Comparison of ENCODE assay signal across 16 mouse cellular contexts in genomic region chr4:120262206-120262605, GRCm38 (mm10). TPM values are rescaled to one million over a fixed set of nuclear protein-coding genes. Genes with fewer than 3 reads are reported as not detected.
DNase-seq lines count a peak whose midpoint lies in the region; ATAC-seq lines count a peak whose summit lies in the region.
"Had no signal": no experiment of that assay in that cellular context is flagged by ENCODE, and none has a peak within 500 bp of the region (broad histone marks: within the 10 kb centered on the region; RNA-seq: fewer than 3 reads in every experiment).

No protein-coding gene starts in this region.

- H3K9ac ChIP-seq in forebrain, embryonic 14.5 days (ENCODE audit: low read length), result peak overlapping the region; percentile 18; the same call in 1 of the 2 replicates
- H3K9ac ChIP-seq: limb, embryonic 15.5 days had no signal

- H3K27me3 ChIP-seq in forebrain, embryonic 14.5 days (replicated peaks; ENCODE audit: control insufficient read depth, insufficient read depth, low read length), result peaks cover 11% of the 10 kb centered on the region; the same call in 1 of the 2 replicates
- H3K27me3 ChIP-seq in limb, embryonic 10.5 days (ENCODE audit: low read depth, poor library complexity, severe bottlenecking), result peaks cover 99% of the 10 kb centered on the region

- ATAC-seq in forebrain, embryonic 14.5 days, result peak; percentile 16

- no peaks in the 10 kb centered on the region; the same call in 1 of the 2 replicates for H3K36me3 ChIP-seq in forebrain, embryonic 14.5 days (ENCODE audit: control insufficient read depth, insufficient read depth, low read length)
- no peaks in the 10 kb centered on the region for H3K36me3 ChIP-seq in limb, embryonic 10.5 days
- H3K36me3 ChIP-seq: heart, embryonic 10.5 days; limb, embryonic 15.5 days had no signal

- WGBS in forebrain, embryonic 14.5 days, result 4% methylated on average over 10 of the region's 10 CpGs
- WGBS in limb, embryonic 10.5 days, result 18% methylated on average over 10 of the region's 10 CpGs

- H3K4me2 ChIP-seq in forebrain, embryonic 14.5 days (ENCODE audit: low read length), result peak overlapping the region; percentile 14; the same call in 1 of the 2 replicates
- H3K4me2 ChIP-seq: limb, embryonic 15.5 days had no signal

- H3K4me3 ChIP-seq in forebrain, embryonic 14.5 days (ENCODE audit: low read depth, low read length), result no peak overlapping the region
- no peak overlapping the region for H3K4me3 ChIP-seq in limb, embryonic 10.5 days
- H3K4me3 ChIP-seq: heart, embryonic 10.5 days; limb, embryonic 15.5 days had no signal

- H3K27ac ChIP-seq in forebrain, embryonic 14.5 days (ENCODE audit: low read depth, low read length), result peak overlapping the region; percentile 86
- H3K27ac ChIP-seq in limb, embryonic 10.5 days, result peak overlapping the region; percentile 75
- H3K27ac ChIP-seq: heart, embryonic 10.5 days; limb, embryonic 15.5 days had no signal

- DNase-seq in retina, postnatal 1 day, result peak; percentile 61
- no peak for DNase-seq in retina, embryonic 14.5 days (ENCODE audit: low spot score)
- peak; percentile 68 for DNase-seq in forebrain, embryonic 14.5 days (ENCODE audit: low spot score)
- DNase-seq in limb, embryonic 10.5 days (ENCODE audit: low spot score), result peak; percentile 35
- DNase-seq in cerebellum, postnatal 36 days, result no peak
- no peak for DNase-seq in kidney, postnatal 10 days
- no peak for DNase-seq in kidney, adult 9 months
- DNase-seq: cerebellum, postnatal 25 days; gastrocnemius, postnatal 36 days; heart, postnatal 10 days; layer of hippocampus, adult 9-11 months; right cerebral cortex, postnatal 4 days; thymus, postnatal 14 days had no signal

- no peaks in the 10 kb centered on the region for H3K9me3 ChIP-seq in forebrain, embryonic 14.5 days (replicated peaks; ENCODE audit: control insufficient read depth, low read length)
- no peaks in the 10 kb centered on the region for H3K9me3 ChIP-seq in limb, embryonic 10.5 days (replicated peaks)
- H3K9me3 ChIP-seq: heart, embryonic 10.5 days; limb, embryonic 15.5 days had no signal

- H3K4me1 ChIP-seq in forebrain, embryonic 14.5 days (ENCODE audit: control insufficient read depth, insufficient read depth, low read length), result peaks cover 65% of the 10 kb centered on the region
- H3K4me1 ChIP-seq in limb, embryonic 10.5 days, result peaks cover 49% of the 10 kb centered on the region

RNA-seq across cellular contexts. Expression of gene Foxo6, which starts 24.9 kb away (rescaled TPM):
- polyA plus RNA-seq in forebrain, embryonic 14.5 days (2014; fragmentation: Nextera tagmentation; extraction: Ambion mirVana), result 4.9 and 6.5 TPM in 2 replicates
- polyA plus RNA-seq in limb, embryonic 10.5 days (2016; fragmentation: Nextera tagmentation; extraction: Ambion mirVana), result not detected in 2 replicates
- polyA plus RNA-seq: liver, embryonic 16.5 days had no signal

Comparison
In these comparisons a context has a peak if more than half of its experiments do, and no peak if none do; other contexts are left out.
1. DNase-seq: peak in retina, postnatal 1 day (single experiment), forebrain, embryonic 14.5 days (single experiment) and limb, embryonic 10.5 days (single experiment); none in retina, embryonic 14.5 days (single experiment), cerebellum, postnatal 36 days (0 of 2), kidney, postnatal 10 days (single experiment) and kidney, adult 9 months (single experiment).